Mouse (Mus musculus) liver, embryonic 16.5 days (tissue): ENCODE measurements around the gene Fyn. TPM values are rescaled to one million over a fixed set of nuclear protein-coding genes. Genes with fewer than 3 reads are reported as not detected.

Source experiments
- ATAC-seq: fragments of 200-750 bp; cut with Nextera tagmentation; 2 replicates; pipeline ENCODE4 v1.8.0; 2017; ENCODE audit warnings: low read depth, mild to moderate bottlenecking, moderate number of reproducible peaks, moderate library complexity
- H3K27ac ChIP-seq: fragments of 300-500 bp; sonication (generic); 2 replicates; pipeline ENCODE4 v1.5.1; 2014; ENCODE audit warnings: mild to moderate bottlenecking, low read length
- H3K27me3 ChIP-seq: fragments of 300-500 bp; sonication (generic); 2 replicates; pipeline ENCODE4 v1.6.1; 2014; ENCODE audit warnings: low read depth, low read length, mixed read lengths; ENCODE audit not compliant: control insufficient read depth, insufficient read depth
- H3K36me3 ChIP-seq: fragments of 300-500 bp; sonication (generic); 2 replicates; pipeline ENCODE4 v1.6.1; 2014; ENCODE audit warnings: mild to moderate bottlenecking; ENCODE audit not compliant: control insufficient read depth, insufficient read depth
- H3K4me1 ChIP-seq: fragments of 300-500 bp; sonication (generic); 2 replicates; pipeline ENCODE4 v1.6.1; 2014; ENCODE audit warnings: low read depth, low read length, mixed read lengths; ENCODE audit not compliant: control insufficient read depth
- H3K4me2 ChIP-seq: fragments of 300-500 bp; sonication (generic); 2 replicates; pipeline ENCODE4 v1.6.1; 2014; ENCODE audit warnings: low read depth, low read length, mixed read lengths
- H3K4me3 ChIP-seq: fragments of 300-500 bp; sonication (generic); 2 replicates; pipeline ENCODE4 v1.5.1; 2014; ENCODE audit warnings: low read depth, mild to moderate bottlenecking, low read length
- H3K9ac ChIP-seq: fragments of 300-500 bp; sonication (generic); 2 replicates; pipeline ENCODE4 v1.6.1; 2014; ENCODE audit warnings: low read depth, low read length
- H3K9me3 ChIP-seq: fragments of 300-500 bp; sonication (generic); replicated peaks from 2 replicates; pipeline ENCODE4 v1.6.1; 2016; ENCODE audit warnings: low read length; ENCODE audit not compliant: control insufficient read depth
- WGBS: fragments of 180-500 bp; shearing (Covaris S2); extraction: QIAGEN DNeasy Blood & Tissue Kit; methylation state at CpG from one replicate; pipeline ENCODE4 v1.1.7; 2014; ENCODE audit not compliant: insufficient replicate concordance; 5-methylcytosine and 5-hydroxymethylcytosine counted together
- polyA plus RNA-seq: library from polyadenylated mRNA; unstranded; fragments of >200 nt; fragmentation: Nextera tagmentation; extraction: Ambion mirVana; gene quantifications from 2 replicates; pipeline ENCODE4 v1.2.1, GENCODE M21; 2015

Gene Fyn
- polyA plus RNA-seq, 1 experiment from 2014 or later = 5.9 TPM

DNA sequence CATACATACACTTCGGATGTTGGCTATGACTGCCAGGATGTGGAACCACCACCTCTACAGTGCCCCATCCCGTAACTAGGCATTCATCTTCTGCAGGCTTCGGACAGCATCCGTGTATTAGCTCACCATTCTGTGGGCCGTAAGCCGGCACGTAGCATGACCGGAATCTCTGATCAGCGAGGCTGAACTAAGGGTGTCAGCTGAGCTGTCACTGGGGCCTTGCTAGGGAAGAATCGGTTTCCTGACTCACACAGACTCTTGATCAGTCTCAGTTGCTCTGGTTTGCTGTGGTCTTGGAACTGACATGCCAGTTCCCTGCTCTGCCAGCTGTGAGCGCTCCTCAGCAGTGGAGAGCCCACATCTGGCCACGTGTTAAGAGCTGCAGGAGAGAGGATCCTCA, 137.7 kb downstream of the Fyn start:
- H3K4me1 ChIP-seq = no peaks in the 10 kb centered on the region; the same call in 1 of the 2 replicates
- H3K9ac ChIP-seq = no peak overlapping the region
- H3K36me3 ChIP-seq = no peaks in the 10 kb centered on the region
- no peak for ATAC-seq
- H3K27me3 ChIP-seq = no peaks in the 10 kb centered on the region
- no peaks in the 10 kb centered on the region for H3K9me3 ChIP-seq
- H3K4me2 ChIP-seq = no peak overlapping the region
- WGBS = 75% methylated on average over 12 of the region's 12 CpGs
- no peak overlapping the region for H3K4me3 ChIP-seq
- H3K27ac ChIP-seq = no peak overlapping the region

GRCm38 (mm10) chr10:39506831-39507230, 138.2 kb downstream of the Fyn start:
- Histone ChIP-seq H3K9ac (no peak overlapping the region), H3K27ac (no peak overlapping the region), H3K36me3 (no peaks in the 10 kb centered on the region), H3K9me3 (no peaks in the 10 kb centered on the region), H3K4me1 (no peaks in the 10 kb centered on the region; the same call in 1 of the 2 replicates), H3K27me3 (no peaks in the 10 kb centered on the region), H3K4me2 (no peak overlapping the region), H3K4me3 (no peak overlapping the region)
- WGBS = 77% methylated on average over 7 of the region's 7 CpGs
- no peak for ATAC-seq

GRCm38 (mm10) chr10:39508801-39509200, 140.1 kb downstream of the Fyn start:
- no peaks in the 10 kb centered on the region for H3K4me1 ChIP-seq
- no peaks in the 10 kb centered on the region for H3K9me3 ChIP-seq
- H3K27me3 ChIP-seq = no peaks in the 10 kb centered on the region
- no peaks in the 10 kb centered on the region for H3K36me3 ChIP-seq
- whole genome bisulfite sequencing = 54% methylated on average over 5 of the region's 5 CpGs
- H3K4me3 ChIP-seq = no peak overlapping the region
- H3K9ac ChIP-seq = no peak overlapping the region
- no peak for ATAC-seq
- no peak overlapping the region for H3K4me2 ChIP-seq
- H3K27ac ChIP-seq = no peak overlapping the region

- no peaks in the 10 kb centered on the region for H3K36me3 ChIP-seq
- H3K4me2 ChIP-seq = no peak overlapping the region
- no peaks in the 10 kb centered on the region for H3K27me3 ChIP-seq
- 70% methylated on average over 8 of the region's 8 CpGs for WGBS
- H3K9ac ChIP-seq = no peak overlapping the region
- no peaks in the 10 kb centered on the region for H3K9me3 ChIP-seq
- no peak for ATAC-seq
- H3K4me3 ChIP-seq = no peak overlapping the region
- no peaks in the 10 kb centered on the region for H3K4me1 ChIP-seq
- no peak overlapping the region for H3K27ac ChIP-seq
Measured at GRCm38 (mm10) chr10:39509937-39510336, 141.3 kb downstream of the Fyn start.

DNA sequence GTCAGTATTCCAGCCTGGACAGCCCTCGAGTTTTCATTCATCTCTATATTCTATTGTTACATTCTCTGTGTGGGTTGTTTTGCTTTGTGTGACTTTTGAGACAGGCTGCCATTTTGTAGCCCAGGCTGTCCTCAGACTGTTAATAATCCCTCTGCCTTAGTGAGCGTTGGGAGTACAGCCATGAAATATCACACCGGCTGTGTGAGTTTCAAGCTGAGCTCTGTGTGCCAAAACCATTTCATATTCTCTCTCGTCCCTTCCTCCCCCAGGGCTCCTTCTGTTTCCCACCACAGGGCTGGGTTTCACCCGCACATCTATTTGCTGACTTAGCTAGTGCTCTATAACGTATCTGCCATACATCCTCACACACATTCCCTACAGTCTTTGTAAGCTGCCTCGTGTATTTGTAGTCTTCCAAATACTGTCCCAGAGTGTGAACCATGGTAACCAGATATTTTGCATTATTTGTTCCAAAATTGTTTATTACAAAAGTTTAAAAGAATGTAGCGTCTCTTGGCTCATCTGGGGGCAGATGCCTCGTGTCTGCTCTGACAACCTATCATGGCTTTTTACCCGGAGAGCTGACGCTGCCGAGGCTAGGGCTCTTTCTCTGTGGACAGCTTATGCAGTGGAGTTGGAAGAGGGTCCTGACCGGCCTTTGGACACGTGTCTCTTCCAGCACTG, 144.1 kb downstream of the Fyn start:
- 73% methylated on average over 14 of the region's 14 CpGs for WGBS
- no peak for ATAC-seq
- no peak overlapping the region for H3K4me2 ChIP-seq

DNA sequence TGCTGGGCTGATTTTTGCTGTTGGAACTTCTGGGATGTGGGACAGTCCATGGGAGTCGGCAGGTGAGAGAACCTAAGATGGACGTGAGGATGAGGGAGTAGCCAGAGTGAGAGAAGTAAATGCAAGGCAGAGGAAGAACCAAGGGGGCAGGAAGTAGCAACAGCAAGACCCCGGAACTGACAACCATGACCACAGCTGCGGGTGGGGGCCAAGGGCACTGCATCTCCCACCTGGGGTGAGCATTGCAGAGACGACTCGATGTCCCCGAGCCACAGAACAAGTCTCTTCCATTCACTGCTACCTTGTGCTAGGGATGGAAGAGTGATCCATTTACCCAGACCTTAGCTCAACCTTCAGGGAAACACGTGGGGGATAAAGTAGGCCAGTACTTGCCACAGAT, 146.3 kb downstream of the Fyn start:
- Histone ChIP-seq H3K9ac (no peak overlapping the region), H3K9me3 (no peaks in the 10 kb centered on the region), H3K36me3 (no peaks in the 10 kb centered on the region), H3K4me1 (no peaks in the 10 kb centered on the region), H3K27me3 (no peaks in the 10 kb centered on the region), H3K4me3 (no peak overlapping the region), H3K27ac (no peak overlapping the region), H3K4me2 (no peak overlapping the region)
- no peak for ATAC-seq
- WGBS = 81% methylated on average over 8 of the region's 8 CpGs

More for the DNA sequence above, 144.1 kb downstream of the Fyn start:
- no peaks in the 10 kb centered on the region for H3K4me1 ChIP-seq
- H3K27ac ChIP-seq = no peak overlapping the region
- no peak overlapping the region for H3K4me3 ChIP-seq
- no peaks in the 10 kb centered on the region for H3K36me3 ChIP-seq
- H3K9ac ChIP-seq = no peak overlapping the region
- H3K27me3 ChIP-seq = no peaks in the 10 kb centered on the region
- H3K9me3 ChIP-seq = no peaks in the 10 kb centered on the region

DNA sequence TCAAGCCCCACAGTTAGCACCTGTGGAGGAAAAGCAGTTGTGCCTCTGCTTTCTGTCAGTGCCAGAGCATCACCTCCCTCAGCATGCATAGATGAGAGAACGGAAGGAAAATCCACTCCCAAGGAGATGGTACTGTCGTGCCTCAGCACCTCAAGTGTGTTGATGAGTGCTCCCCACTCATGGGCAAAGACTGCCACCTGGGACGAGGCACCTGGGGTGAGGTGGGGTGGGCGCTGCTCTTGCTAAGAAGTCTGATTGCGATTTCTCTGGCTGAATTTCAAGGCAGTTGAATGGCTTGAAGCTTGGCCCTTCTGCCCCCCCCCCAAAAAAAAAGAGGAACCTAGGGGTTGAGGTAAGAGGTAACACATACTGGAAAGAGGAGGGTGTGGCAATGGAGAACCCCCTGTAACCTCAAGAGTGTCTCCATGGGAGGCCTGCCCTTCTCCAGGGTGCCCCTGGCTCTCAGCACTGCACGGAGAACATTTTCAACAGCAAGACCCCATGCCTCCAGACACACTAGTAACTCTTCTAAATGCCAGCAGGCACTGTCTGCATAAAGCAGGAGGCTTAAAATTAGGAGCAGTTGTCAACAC, 148.0 kb downstream of the Fyn start:
- Histone ChIP-seq H3K27me3 (no peaks in the 10 kb centered on the region), H3K4me2 (no peak overlapping the region), H3K9me3 (no peaks in the 10 kb centered on the region), H3K36me3 (no peaks in the 10 kb centered on the region), H3K4me1 (no peaks in the 10 kb centered on the region), H3K27ac (no peak overlapping the region), H3K9ac (no peak overlapping the region), H3K4me3 (no peak overlapping the region)
- WGBS = 78% methylated on average over 6 of the region's 6 CpGs
- ATAC-seq = no peak

GRCm38 (mm10) chr10:39517375-39517774, 148.7 kb downstream of the Fyn start:
- ATAC-seq = no peak

GRCm38 (mm10) chr10:39518232-39518631, 149.6 kb downstream of the Fyn start:
- H3K9me3 ChIP-seq = no peaks in the 10 kb centered on the region
- H3K27ac ChIP-seq = no peak overlapping the region
- H3K4me1 ChIP-seq = no peaks in the 10 kb centered on the region
- no peaks in the 10 kb centered on the region for H3K36me3 ChIP-seq
- H3K4me2 ChIP-seq = no peak overlapping the region
- H3K27me3 ChIP-seq = no peaks in the 10 kb centered on the region
- 72% methylated on average over 7 of the region's 8 CpGs for WGBS
- no peak overlapping the region for H3K4me3 ChIP-seq
- no peak for ATAC-seq
- no peak overlapping the region for H3K9ac ChIP-seq

More at GRCm38 (mm10) chr10:39517375-39517774, 148.7 kb downstream of the Fyn start:
- Histone ChIP-seq H3K4me2 (no peak overlapping the region), H3K9ac (no peak overlapping the region), H3K4me1 (no peaks in the 10 kb centered on the region), H3K36me3 (no peaks in the 10 kb centered on the region), H3K27ac (no peak overlapping the region), H3K4me3 (no peak overlapping the region), H3K9me3 (no peaks in the 10 kb centered on the region), H3K27me3 (no peaks in the 10 kb centered on the region)
- WGBS = 78% methylated on average over 9 of the region's 9 CpGs
